8 mouse cellular contexts compared by ENCODE assay signal in the genomic region with DNA sequence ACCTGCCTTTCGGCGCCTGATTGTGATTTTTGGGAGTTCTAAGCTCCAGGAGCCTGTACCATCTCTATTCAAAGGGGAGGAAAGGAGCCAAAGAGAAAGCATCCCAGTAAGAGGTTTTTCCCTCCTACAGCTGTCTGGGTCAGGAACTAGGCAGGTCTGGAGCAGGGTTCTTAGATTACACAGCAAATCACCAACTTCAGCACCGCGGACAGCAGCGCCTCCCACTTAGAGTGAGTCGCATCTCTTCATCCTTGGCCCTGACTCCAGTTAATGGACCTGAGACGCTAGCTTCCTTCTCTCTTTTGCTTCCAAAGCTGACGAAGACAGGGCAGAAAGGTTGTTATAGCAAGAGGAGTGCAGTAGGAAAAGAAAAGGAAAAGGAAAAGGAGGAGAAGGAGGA. TPM values are rescaled to one million over a fixed set of nuclear protein-coding genes. Genes with fewer than 3 reads are reported as not detected.
DNase-seq lines count a peak whose midpoint lies in the region; ATAC-seq and TF ChIP-seq lines count a peak whose summit lies in the region.

A gene (plus strand): TSS at position 267 of the 400 bp plus-strand sequence.

- no peak within 1 kb of the TSS for H3K27ac ChIP-seq in embryonic facial prominence, embryonic 14.5 days (replicated peaks; ENCODE audit: low read depth, low read length)
- H3K27ac ChIP-seq in limb, embryonic 14.5 days (replicated peaks; ENCODE audit: low read depth, low read length): no peak within 1 kb of the TSS

- no peaks in the 10 kb centered on the region for H3K36me3 ChIP-seq in embryonic facial prominence, embryonic 14.5 days (ENCODE audit: control insufficient read depth, insufficient read depth, low read length)
- no peaks in the 10 kb centered on the region for H3K36me3 ChIP-seq in limb, embryonic 14.5 days (ENCODE audit: control insufficient read depth, insufficient read depth, low read length)

- 15% methylated on average over 8 of the region's 8 CpGs for WGBS in embryonic facial prominence, embryonic 14.5 days
- WGBS in limb, embryonic 14.5 days: 13% methylated on average over 7 of the region's 8 CpGs

- no peaks in the 10 kb centered on the region for H3K4me1 ChIP-seq in embryonic facial prominence, embryonic 14.5 days (ENCODE audit: control insufficient read depth, insufficient read depth, low read length)
- no peaks in the 10 kb centered on the region for H3K4me1 ChIP-seq in limb, embryonic 14.5 days (ENCODE audit: control insufficient read depth, insufficient read depth, low read length)

- H3K27me3 ChIP-seq in embryonic facial prominence, embryonic 14.5 days (replicated peaks; ENCODE audit: control insufficient read depth, insufficient read depth, low read length): no peaks in the 10 kb centered on the region; the same call in 1 of the 2 replicates
- H3K27me3 ChIP-seq in limb, embryonic 14.5 days (ENCODE audit: control insufficient read depth, insufficient read depth, low read length): peaks cover 5% of the 10 kb centered on the region; the same call in 1 of the 2 replicates

- peak within 1 kb of the TSS; percentile 31 for H3K4me2 ChIP-seq in embryonic facial prominence, embryonic 14.5 days (ENCODE audit: low read depth, low read length)
- no peak within 1 kb of the TSS for H3K4me2 ChIP-seq in limb, embryonic 14.5 days (replicated peaks; ENCODE audit: low read depth, low read length, severe bottlenecking)

- no peak for TF ChIP-seq POLR2A in brain, embryonic 14.5 days (IDR thresholded peaks at IDR 0.05; ENCODE audit: borderline replicate concordance, extremely low read depth, insufficient read depth, insufficient read length, poor library complexity, severe bottlenecking)
- no peak for TF ChIP-seq POLR2A in limb, embryonic 14.5 days (IDR thresholded peaks at IDR 0.05; ENCODE audit: borderline replicate concordance, extremely low read depth, insufficient read depth, insufficient read length)

- no peak within 1 kb of the TSS for H3K9ac ChIP-seq in embryonic facial prominence, embryonic 14.5 days (ENCODE audit: low read depth, low read length)
- H3K9ac ChIP-seq in limb, embryonic 14.5 days (ENCODE audit: low read depth, low read length, severe bottlenecking): no peak within 1 kb of the TSS

- peak; percentile 34 to 50 for DNase-seq in left cerebral cortex, adult 18-20 months (ENCODE audit: low spot score in 2 of 2)
- DNase-seq in left cerebral cortex, adult 11 months (ENCODE audit: low spot score): no peak
- DNase-seq in brain, embryonic 14.5 days (ENCODE audit: low read depth): peak; percentile 84
- peak; percentile 92 for DNase-seq in embryonic facial prominence, embryonic 14.5 days (ENCODE audit: low spot score)
- DNase-seq in induced T-regulatory cell, adult 2 months (ENCODE audit: low read depth): peak; percentile 1
- DNase-seq in limb, embryonic 14.5 days (ENCODE audit: low spot score): peak; percentile 85
- peak; percentile 85 for DNase-seq in retina, postnatal 1 day
- DNase-seq in spleen, postnatal 14 days (ENCODE audit: low spot score in 2 of 2): no peak

- peak; percentile 44; the same call in 1 of the 2 replicates for ATAC-seq in embryonic facial prominence, embryonic 14.5 days (ENCODE audit: low read depth)
- ATAC-seq in limb, embryonic 14.5 days (ENCODE audit: low FRiP score, low read depth): peak; percentile 63; the same call in 1 of the 2 replicates

- no peaks in the 10 kb centered on the region for H3K9me3 ChIP-seq in embryonic facial prominence, embryonic 14.5 days (ENCODE audit: control insufficient read depth, low read length)
- H3K9me3 ChIP-seq in limb, embryonic 14.5 days (ENCODE audit: control insufficient read depth, low read length): no peaks in the 10 kb centered on the region

- no peak for TF ChIP-seq CTCF in brain, embryonic 14.5 days (IDR thresholded peaks at IDR 0.05; ENCODE audit: borderline replicate concordance, extremely low read depth, insufficient read depth, insufficient read length)

- H3K4me3 ChIP-seq in embryonic facial prominence, embryonic 14.5 days (ENCODE audit: low read depth, low read length): no peak within 1 kb of the TSS; the same call in 1 of the 2 replicates
- H3K4me3 ChIP-seq in limb, embryonic 14.5 days (replicated peaks; ENCODE audit: low read length): no peak within 1 kb of the TSS

RNA-seq across cellular contexts. Expression of the gene that starts here (rescaled TPM):
- 100 to 1,000 TPM; 109 TPM for total RNA-seq in left cerebral cortex, adult 18-20 months (2021)
- polyA plus RNA-seq in brain, embryonic 14.5 days (2012; rRNA removed): 75.8 and 77.9 TPM in 2 replicates
- polyA plus RNA-seq in embryonic facial prominence, embryonic 14.5 days (2014; fragmentation: Nextera tagmentation; extraction: Ambion mirVana): 2.3 and 2.6 TPM in 2 replicates
- polyA plus RNA-seq in limb, embryonic 14.5 days (2012; rRNA removed): 2.5 TPM in 2 replicates
- polyA plus RNA-seq in limb, embryonic 14.5 days (2014; fragmentation: Nextera tagmentation; extraction: Ambion mirVana): 1.5 and 2.1 TPM in 2 replicates

Comparison
In these comparisons a context has a peak if more than half of its experiments do, and no peak if none do; other contexts are left out.
1. RNA of the gene that starts here (polyA plus RNA-seq): 75.8 to 77.9 TPM in brain, embryonic 14.5 days; 1.5 to 2.5 TPM in limb, embryonic 14.5 days and 2.3 to 2.6 TPM in embryonic facial prominence, embryonic 14.5 days; every median in the first group is over 10 times any median in the second.
2. DNase-seq: peak in left cerebral cortex, adult 18-20 months (2 of 2), brain, embryonic 14.5 days (single experiment), embryonic facial prominence, embryonic 14.5 days (single experiment), induced T-regulatory cell, adult 2 months (single experiment), limb, embryonic 14.5 days (single experiment) and retina, postnatal 1 day (single experiment); none in left cerebral cortex, adult 11 months (single experiment) and spleen, postnatal 14 days (0 of 2).